Mouse (Mus musculus) heart, embryonic 16.5 days (tissue): ENCODE results near the gene Prkar2b. TPM values are rescaled to one million over a fixed set of nuclear protein-coding genes. Genes with fewer than 3 reads are reported as not detected.
"Not testable (repeated sequence)": the region's sequence is repeated elsewhere in the genome, so short reads cannot be mapped to it uniquely, and the experiment has no call there.

Source experiments
- ATAC-seq: fragments of 200-750 bp; cut with Nextera tagmentation; replicated peaks from 2 replicates; pipeline ENCODE4 v1.8.0; 2017; ENCODE audit warnings: moderate number of reproducible peaks; ENCODE audit not compliant: insufficient read depth, low FRiP score; ENCODE audit errors: extremely low read depth
- H3K27ac ChIP-seq: fragments of 300-500 bp; sonication (generic); 2 replicates; pipeline ENCODE4 v1.5.1; 2014; ENCODE audit warnings: mild to moderate bottlenecking, low read length, control low read depth, moderate library complexity
- H3K27me3 ChIP-seq: fragments of 300-500 bp; sonication (generic); 2 replicates; pipeline ENCODE4 v1.6.1; 2014; ENCODE audit warnings: low read length, mixed read lengths; ENCODE audit not compliant: control insufficient read depth, insufficient read depth
- H3K36me3 ChIP-seq: fragments of 300-500 bp; sonication (generic); 2 replicates; pipeline ENCODE4 v1.6.1; 2014; ENCODE audit not compliant: control insufficient read depth, insufficient read depth
- H3K4me1 ChIP-seq: fragments of 300-500 bp; sonication (generic); 2 replicates; pipeline ENCODE4 v1.6.1; 2014; ENCODE audit warnings: low read length, mixed read lengths; ENCODE audit not compliant: control insufficient read depth, insufficient read depth
- H3K4me2 ChIP-seq: fragments of 300-500 bp; sonication (generic); 2 replicates; pipeline ENCODE4 v1.6.1; 2014; ENCODE audit warnings: low read depth, mild to moderate bottlenecking, control low read depth, low read length
- H3K4me3 ChIP-seq: fragments of 300-500 bp; sonication (generic); 2 replicates; pipeline ENCODE4 v1.5.1; 2014; ENCODE audit warnings: mild to moderate bottlenecking, control low read depth, low read length
- H3K9ac ChIP-seq: fragments of 300-500 bp; sonication (generic); 2 replicates; pipeline ENCODE4 v1.6.1; 2014; ENCODE audit warnings: low read length, control low read depth
- H3K9me3 ChIP-seq: fragments of 300-500 bp; sonication (generic); replicated peaks from 2 replicates; pipeline ENCODE4 v1.6.1; 2016; ENCODE audit warnings: low read length; ENCODE audit not compliant: control insufficient read depth
- WGBS: fragments of 180-500 bp; shearing (Covaris S2); extraction: QIAGEN DNeasy Blood & Tissue Kit; methylation state at CpG from one replicate; pipeline ENCODE4 v1.1.7; 2014; 5-methylcytosine and 5-hydroxymethylcytosine counted together
- polyA plus RNA-seq: library from polyadenylated mRNA; unstranded; fragments of >200 nt; fragmentation: Nextera tagmentation; extraction: Ambion mirVana; gene quantifications from 2 replicates; pipeline ENCODE4 v1.2.1, GENCODE M21; 2015

The Prkar2b gene
- polyA plus RNA-seq, 1 experiment from 2014 or later, result 9.4 TPM

DNA sequence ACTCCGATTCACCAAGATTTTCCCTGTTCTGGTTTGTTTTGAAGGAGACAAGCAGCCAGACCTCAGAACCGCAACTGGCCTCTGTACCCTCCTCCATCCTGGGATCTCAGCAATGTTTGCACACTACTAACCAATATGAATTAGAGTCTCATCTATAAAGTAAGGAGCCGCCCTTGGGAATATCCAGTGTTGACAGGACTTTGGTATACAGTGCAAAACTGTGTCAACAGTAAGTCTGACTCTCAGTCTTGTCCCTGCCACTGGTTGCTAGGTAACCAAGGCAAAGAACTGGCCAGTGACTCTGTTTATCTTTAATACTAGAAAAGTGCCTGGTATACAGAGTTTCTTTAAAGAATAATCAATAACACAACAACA is 42.7 kb downstream of the Prkar2b start:
- Histone ChIP-seq H3K27me3 (no peaks in the 10 kb centered on the region), H3K4me1 (peaks cover 7% of the 10 kb centered on the region), H3K27ac (no peak overlapping the region), H3K36me3 (no peaks in the 10 kb centered on the region), H3K9ac (no peak overlapping the region), H3K9me3 (no peaks in the 10 kb centered on the region), H3K4me3 (no peak overlapping the region), H3K4me2 (no peak overlapping the region)
- ATAC-seq, result no peak
- 51% methylated on average over 3 of the region's 3 CpGs for WGBS

DNA sequence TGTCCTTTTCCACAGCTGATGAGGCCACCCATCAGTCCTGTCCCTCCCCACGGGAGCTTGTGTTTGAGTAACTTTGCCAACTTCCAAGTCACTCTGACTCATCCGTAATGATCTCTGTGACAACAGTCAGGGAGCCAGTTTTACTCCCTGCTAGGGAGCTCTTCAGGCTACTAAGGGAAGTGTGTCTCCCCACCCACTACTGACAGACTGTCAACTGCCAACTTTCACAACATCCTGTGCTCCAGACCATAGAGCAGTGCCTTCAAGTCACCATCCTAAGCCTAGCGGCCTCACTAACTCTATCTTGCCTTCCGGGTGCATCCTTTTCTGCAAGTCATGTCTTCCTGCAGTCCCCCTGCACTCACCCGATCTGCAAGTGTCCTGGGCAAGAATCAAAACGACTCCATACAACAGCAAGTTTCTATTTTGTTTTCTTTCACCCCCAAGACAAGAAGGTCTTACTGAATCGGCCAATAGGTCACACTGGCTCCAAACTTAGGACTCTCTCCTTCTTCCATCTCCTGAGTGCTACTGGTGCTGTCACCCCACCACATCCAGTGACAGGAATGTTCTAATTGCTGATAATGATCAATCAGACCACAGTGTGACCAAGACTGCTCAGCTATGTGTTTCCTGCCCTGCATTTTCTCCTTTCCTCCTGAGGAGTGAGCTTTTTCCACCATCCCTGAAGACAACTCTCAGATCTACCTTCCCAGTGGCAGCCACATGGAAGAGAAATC is 43.3 kb downstream of the Prkar2b start:
- 30% methylated on average over 7 of the region's 7 CpGs for WGBS
- H3K27ac ChIP-seq, result no peak overlapping the region
- H3K4me1 ChIP-seq, result peaks cover 7% of the 10 kb centered on the region
- H3K36me3 ChIP-seq, result no peaks in the 10 kb centered on the region
- H3K4me2 ChIP-seq, result no peak overlapping the region; the same call in 1 of the 2 replicates
- no peaks in the 10 kb centered on the region for H3K27me3 ChIP-seq
- no peak; the same call in 1 of the 2 replicates for ATAC-seq
- no peak overlapping the region for H3K9ac ChIP-seq
- H3K9me3 ChIP-seq, result no peaks in the 10 kb centered on the region
- H3K4me3 ChIP-seq, result no peak overlapping the region

DNA sequence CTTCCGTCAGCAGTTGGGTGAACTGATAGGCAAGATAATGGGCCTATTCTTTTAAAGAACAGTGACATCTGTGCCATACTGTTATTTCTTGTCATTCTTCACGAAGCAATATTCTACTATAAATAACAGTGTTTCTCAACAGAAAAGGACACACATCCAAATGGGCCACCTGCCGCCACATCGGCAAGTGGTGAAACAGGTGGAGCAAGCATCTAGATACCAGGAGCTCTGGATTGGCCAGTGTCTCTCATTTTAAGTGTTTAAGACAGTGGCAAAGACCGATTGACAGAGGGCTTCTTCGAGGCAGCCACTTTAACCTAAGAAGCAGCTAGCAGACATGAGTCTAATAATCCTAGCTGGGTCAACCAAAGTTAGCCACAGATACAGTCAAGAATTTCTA is 44.6 kb downstream of the Prkar2b start:
- H3K9ac ChIP-seq, result no peak overlapping the region
- 77% methylated on average over 6 of the region's 6 CpGs for WGBS
- peaks cover 7% of the 10 kb centered on the region for H3K4me1 ChIP-seq
- no peaks in the 10 kb centered on the region for H3K9me3 ChIP-seq
- no peak for ATAC-seq
- H3K4me2 ChIP-seq, result no peak overlapping the region
- H3K4me3 ChIP-seq, result no peak overlapping the region
- H3K27ac ChIP-seq, result no peak overlapping the region
- no peaks in the 10 kb centered on the region for H3K36me3 ChIP-seq
- no peaks in the 10 kb centered on the region for H3K27me3 ChIP-seq

DNA sequence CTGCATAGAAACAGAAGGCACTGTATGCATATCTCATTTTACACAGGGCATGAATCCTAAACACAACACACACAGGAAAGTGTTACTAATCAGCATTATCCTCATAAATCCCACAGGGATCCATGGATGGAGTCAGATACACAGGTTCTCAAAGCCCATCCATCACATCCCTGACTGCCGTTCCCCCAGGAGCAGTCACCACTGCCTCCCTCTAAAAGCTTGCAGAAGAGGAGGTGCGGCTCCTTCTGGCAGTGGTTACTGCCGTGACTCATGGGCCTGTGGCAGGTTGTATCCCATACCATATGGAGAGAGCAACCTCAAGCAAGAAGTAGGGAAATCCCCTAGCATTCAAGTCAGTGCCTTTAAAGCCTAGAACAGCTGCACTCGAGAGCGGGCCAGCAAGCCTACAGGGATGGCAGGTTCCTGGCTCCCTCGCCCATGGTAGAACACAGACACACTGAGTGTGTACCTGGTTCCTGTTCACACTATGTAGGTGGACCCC is 45.8 kb downstream of the Prkar2b start:
- 49% methylated on average over 6 of the region's 6 CpGs for WGBS
- ATAC-seq, result no peak

DNA sequence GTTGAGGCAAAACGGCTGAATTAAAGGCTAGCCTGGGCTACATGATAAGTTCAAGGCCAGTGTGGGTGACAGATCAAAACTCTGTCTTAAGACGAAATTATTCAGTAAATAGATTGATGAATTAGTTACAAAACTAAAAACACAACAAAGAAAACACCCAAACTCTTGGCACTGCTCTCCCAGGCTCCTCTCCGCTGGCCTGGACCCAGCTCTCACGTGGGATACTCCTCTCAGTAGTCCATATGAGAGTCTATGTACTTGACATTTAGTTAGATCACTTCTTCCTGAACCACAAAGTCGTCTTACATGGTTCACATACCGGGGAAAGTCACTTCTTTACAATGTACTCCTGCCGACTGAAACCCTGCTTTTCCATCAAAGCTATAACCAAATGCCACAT is 46.3 kb downstream of the Prkar2b start:
- Histone ChIP-seq H3K27me3 (no peaks in the 10 kb centered on the region), H3K9ac (no peak overlapping the region), H3K4me3 (no peak overlapping the region), H3K36me3 (no peaks in the 10 kb centered on the region), H3K27ac (no peak overlapping the region), H3K4me1 (peaks cover 7% of the 10 kb centered on the region), H3K4me2 (no peak overlapping the region), H3K9me3 (no peaks in the 10 kb centered on the region; the same call in 1 of the 2 replicates)
- ATAC-seq, result no peak
- WGBS, result 60% methylated on average over 7 of the region's 7 CpGs

More for the DNA sequence above, 45.8 kb downstream of the Prkar2b start:
- H3K4me1 ChIP-seq, result peaks cover 7% of the 10 kb centered on the region
- H3K36me3 ChIP-seq, result no peaks in the 10 kb centered on the region
- H3K9me3 ChIP-seq, result no peaks in the 10 kb centered on the region; the same call in 1 of the 2 replicates
- no peaks in the 10 kb centered on the region for H3K27me3 ChIP-seq
- no peak overlapping the region for H3K4me3 ChIP-seq
- H3K4me2 ChIP-seq, result no peak overlapping the region
- no peak overlapping the region for H3K9ac ChIP-seq
- H3K27ac ChIP-seq, result no peak overlapping the region

DNA sequence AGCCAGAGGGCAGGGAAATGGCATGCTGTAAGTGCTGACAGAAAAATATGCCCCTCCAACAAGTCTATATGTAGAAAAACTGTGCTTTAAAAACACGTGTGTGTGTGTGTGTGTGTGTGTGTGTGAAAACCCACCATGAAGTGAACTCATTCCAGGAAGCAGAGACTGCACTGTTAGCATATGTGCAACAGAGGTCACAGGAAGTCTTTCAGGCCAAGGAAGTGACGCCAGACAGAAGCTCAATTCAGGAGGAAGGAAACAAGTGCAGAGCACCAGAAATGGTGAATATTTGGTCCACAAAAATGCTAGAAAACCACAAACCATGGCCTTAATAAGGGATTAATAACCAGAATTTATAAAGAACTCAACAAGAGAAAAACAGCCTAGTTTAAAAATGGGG is 48.9 kb downstream of the Prkar2b start:
- Histone ChIP-seq H3K36me3 (no peaks in the 10 kb centered on the region), H3K4me1 (no peaks in the 10 kb centered on the region), H3K27ac (no peak overlapping the region), H3K4me2 (no peak overlapping the region), H3K9ac (no peak overlapping the region), H3K27me3 (no peaks in the 10 kb centered on the region), H3K9me3 (no peaks in the 10 kb centered on the region; the same call in 1 of the 2 replicates), H3K4me3 (no peak overlapping the region)
- WGBS, result 61% methylated on average over 2 of the region's 2 CpGs
- no peak for ATAC-seq

DNA sequence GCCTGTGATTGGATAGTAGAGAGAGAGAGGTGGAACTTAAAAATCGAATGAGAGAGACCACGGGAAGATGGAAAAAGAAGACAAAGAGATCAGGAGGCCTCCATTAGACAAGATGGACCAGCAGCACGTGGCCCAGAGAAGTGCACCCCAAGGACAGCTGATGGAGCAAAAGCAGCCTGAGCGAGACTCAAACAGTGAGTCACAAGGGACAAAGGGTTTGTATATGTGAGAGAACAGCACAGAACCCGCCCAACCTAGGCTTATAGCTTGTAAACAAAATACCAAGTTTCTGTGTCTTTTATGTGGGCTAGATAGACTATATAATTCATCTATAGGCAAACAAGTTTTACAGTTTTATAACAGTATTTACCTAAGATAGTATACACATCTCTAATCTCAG is 50.0 kb downstream of the Prkar2b start:
- no peak overlapping the region for H3K9ac ChIP-seq
- no peak overlapping the region for H3K4me3 ChIP-seq
- H3K4me2 ChIP-seq, result no peak overlapping the region
- no peaks in the 10 kb centered on the region for H3K27me3 ChIP-seq
- H3K9me3 ChIP-seq, result no peaks in the 10 kb centered on the region; the same call in 1 of the 2 replicates
- H3K36me3 ChIP-seq, result no peaks in the 10 kb centered on the region
- no peaks in the 10 kb centered on the region for H3K4me1 ChIP-seq
- WGBS, result 90% methylated on average over 5 of the region's 5 CpGs
- H3K27ac ChIP-seq, result no peak overlapping the region
- no peak for ATAC-seq

DNA sequence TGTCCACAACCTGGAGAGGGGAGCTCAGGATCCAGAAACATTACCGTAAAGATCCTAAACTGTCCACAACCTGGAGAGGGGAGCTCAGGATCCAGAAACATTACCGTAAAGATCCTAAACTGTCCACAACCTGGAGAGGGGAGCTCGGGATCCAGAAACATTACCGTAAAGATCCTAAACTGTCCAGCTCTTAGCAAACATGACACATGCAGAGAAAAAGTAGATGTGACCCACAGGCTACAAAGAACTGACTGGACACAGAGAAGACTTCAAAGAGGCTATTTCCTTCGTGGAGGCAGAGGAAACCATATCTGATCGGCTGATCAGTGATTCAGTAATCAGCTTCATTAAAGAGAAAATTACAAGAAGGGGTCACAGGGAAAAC is 51.1 kb downstream of the Prkar2b start:
- 39% methylated on average over 5 of the region's 6 CpGs for WGBS
- not testable (repeated sequence) for ATAC-seq, H3K4me2 ChIP-seq, H3K4me3 ChIP-seq, H3K4me1 ChIP-seq, H3K36me3 ChIP-seq, H3K9me3 ChIP-seq, H3K9ac ChIP-seq, H3K27me3 ChIP-seq, H3K27ac ChIP-seq

DNA sequence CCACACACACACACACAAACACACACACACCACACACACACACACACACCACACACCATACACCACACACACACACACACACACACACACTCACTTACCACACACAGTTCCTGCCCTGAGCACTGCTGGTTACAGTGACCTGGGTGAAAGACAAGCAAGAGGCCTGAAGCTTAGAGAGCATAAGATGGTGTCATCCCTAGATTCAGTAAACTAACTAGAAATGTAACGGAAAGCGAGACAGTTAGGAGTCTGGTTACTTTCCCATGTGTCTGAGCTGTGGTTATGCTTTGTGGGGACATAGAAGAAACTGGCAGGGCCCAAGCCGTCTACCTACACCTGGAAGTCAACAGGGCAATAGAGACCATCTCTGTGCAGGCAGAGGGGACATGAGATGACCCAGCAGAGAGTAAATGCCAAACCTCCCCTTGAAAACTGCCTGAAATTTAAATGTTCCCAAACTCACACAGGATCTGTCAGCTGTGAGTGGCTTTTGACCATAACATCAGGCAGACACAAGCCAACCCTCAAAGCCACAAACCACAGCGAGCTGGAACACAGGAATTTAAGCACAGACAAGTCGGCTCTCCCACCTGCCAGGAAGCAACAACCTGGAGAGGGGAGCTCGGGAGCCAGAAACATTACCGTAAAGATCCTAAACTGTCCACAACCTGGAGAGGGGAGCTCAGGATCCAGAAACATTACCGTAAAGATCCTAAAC is 51.7 kb downstream of the Prkar2b start:
- H3K27me3 ChIP-seq, result no peaks in the 10 kb centered on the region
- no peaks in the 10 kb centered on the region for H3K36me3 ChIP-seq
- no peaks in the 10 kb centered on the region for H3K4me1 ChIP-seq
- no peaks in the 10 kb centered on the region; the same call in 1 of the 2 replicates for H3K9me3 ChIP-seq
- 0 out of 2 replicates have a peak, but pooled peaks have one; percentile 32 for ATAC-seq
- no peak overlapping the region for H3K9ac ChIP-seq
- H3K4me2 ChIP-seq, result 0 out of 2 replicates have a peak overlapping the region, but pooled peaks have one; percentile 7
- 15% methylated on average over 8 of the region's 8 CpGs for WGBS
- H3K27ac ChIP-seq, result peak overlapping the region; percentile 37; the same call in 1 of the 2 replicates
- H3K4me3 ChIP-seq, result no peak overlapping the region
